Mouse (Mus musculus): ENCODE results near the gene Rab25. TPM values are rescaled to one million over a fixed set of nuclear protein-coding genes. Genes with fewer than 3 reads are reported as not detected.

The Rab25 gene
- total RNA-seq, 2 experiments from 2014 or later: not detected

DNA sequence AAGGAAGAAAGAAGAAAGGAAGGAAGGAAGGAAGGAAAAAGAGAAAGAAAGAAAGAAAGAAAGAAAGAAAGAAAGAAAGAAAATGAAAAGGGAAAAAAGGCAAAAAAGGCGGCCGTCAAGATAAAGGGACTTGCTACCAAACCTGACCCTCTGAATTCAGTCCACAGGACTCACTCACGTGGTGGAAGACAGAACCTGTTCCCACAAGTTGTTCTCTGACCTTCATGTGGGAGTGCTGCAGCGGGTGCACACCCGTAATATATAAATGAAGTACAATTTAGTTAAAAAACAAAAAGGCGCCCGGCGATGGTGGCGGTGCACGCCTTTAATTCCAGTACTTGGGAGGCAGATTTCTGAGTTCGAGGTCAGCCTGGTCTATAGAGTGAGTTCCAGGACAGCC lies 19.5 kb downstream of the Rab25 start:
- no peak for DNase-seq (ENCODE audit: extremely low spot score in 1 of 2, low spot score in 1 of 2)

DNA sequence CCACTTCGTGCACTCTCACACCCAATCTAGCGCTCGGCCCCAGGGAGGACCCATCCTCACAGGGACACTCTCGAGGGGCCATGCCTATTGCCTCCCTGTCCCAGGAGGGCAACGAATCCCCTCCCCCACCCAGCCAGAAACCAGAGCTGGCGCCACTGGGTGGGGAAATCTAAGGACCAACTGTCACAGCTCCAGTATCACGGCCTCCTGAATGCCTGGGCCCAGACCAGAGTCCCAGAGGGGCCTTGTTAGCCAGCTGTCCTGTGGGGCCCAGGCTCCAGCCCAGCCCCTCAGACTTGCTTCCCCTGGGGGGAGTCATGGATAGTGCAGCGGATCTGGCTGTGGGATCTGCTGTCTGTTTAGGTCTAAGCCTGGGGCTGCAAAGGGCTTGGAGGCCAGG lies 20.5 kb downstream of the Rab25 start:
- no peak for DNase-seq (ENCODE audit: extremely low spot score in 1 of 2, low spot score in 1 of 2)

DNA sequence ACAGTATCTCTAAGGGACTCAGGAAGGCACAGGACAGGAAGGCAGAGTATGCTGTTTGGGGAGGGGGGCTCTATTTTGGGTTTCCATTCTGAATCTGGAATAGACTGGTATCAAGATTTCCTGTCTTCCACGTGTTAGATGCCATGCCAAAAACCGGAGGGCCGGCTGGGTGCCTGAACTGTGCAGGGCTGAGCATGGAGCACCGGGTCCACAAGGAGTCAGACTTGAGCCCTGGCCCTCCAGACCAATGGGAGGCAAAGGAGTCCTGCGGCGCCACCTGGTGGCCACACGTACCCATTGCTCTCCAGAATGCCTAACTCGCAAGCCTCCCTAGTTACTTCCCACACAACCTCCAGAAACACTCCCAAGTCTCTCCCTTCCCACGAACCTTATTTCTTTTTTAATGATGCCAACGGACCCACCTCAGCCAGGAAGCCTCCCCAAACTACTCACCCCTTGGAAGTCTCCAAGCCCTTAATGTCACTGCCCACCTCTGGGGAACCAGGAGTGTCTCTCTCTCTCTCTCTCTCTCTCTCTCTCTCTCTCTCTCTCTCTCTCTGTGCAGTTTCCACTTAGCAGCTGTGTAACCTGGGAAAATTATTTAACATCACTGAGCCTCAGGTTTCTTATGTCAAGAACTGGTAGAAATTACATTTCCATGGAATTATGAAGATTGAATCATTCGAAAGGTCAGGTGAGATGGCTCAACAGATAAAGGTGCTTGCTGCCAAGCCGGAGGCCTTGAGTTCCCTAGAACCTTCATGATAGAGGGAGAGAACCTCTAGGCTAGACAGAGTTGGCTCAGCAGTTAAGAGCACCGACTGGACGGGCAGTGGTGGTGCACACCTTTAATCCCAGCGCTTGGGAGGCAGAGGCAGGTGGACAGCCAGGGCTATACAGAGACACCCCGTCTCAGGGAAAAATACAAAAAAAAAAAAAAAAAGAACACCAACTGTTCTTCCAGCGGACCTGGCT lies 21.7 kb downstream of the Rab25 start:
- DNase-seq (ENCODE audit: extremely low spot score in 1 of 2, low spot score in 1 of 2): peak; percentile 58 to 78

DNA sequence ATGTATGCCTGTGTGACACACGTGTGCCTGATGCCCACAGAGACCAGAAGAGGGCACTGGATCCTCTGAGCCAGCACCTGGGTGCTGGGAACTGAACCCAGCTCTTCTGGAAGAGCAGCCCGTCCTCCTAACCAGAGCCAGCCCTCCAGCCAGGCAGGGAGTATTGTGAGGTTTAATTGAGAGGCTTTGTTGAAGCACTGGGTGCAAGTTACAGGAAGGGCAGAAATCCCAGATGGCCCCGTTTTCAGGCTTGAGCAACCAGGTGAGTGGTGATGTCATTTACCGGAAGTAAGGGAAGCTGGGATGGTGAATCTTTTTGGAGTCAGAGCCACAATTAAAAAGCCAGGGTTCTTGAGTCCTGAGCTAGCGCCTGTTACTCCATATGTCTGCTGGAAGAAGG lies 23.1 kb downstream of the Rab25 start:
- no peak for DNase-seq (ENCODE audit: extremely low spot score in 1 of 2, low spot score in 1 of 2)

DNA sequence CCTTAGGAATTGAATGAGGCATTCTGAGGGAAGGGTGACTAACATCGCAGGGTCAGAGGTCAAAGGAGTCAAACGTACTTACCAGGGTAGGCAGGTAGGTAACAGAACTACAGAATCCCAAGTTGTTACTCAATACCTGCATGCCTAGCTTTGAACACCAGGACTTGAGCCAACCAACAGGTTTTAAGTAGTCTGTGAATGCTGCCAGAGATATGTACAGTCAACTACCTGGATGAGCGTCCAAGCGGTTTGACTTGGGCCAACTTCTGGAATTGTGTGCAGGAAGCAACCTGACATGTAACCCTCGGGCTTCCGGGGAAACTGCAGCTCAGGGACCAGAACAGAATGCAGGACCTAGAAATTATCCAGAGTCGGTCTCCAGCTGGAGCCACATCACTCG lies 25.1 kb downstream of the Rab25 start:
- DNase-seq (ENCODE audit: extremely low spot score in 1 of 2, low spot score in 1 of 2): no peak

DNA sequence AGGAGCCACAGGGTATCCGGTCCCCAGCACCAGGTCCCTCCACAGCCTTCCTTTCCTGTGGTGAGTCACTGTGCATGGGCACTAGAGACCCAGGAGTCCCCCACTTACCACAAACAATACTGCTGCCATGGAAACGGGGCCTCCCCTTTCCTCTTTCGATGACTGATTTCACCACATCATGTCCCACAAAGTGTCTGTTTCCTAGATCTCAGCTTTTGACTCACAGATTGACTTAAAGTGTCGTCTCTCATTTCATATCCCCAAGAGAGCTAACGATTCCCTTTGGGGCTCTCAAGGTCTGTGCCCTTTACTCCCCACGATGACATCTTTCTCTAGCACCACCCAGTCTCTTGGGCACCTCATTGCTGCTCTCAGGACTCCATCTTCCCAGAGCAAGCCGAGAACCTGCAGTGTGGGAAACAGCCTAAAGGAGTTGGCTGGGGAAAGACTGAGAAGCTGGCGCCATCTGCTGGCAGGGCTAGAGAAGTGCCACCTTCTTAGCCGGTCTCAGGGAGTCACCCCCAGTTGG lies 26.2 kb downstream of the Rab25 start:
- DNase-seq (ENCODE audit: extremely low spot score in 1 of 2, low spot score in 1 of 2): peak in 1 of 2 experiments; percentile 60

DNA sequence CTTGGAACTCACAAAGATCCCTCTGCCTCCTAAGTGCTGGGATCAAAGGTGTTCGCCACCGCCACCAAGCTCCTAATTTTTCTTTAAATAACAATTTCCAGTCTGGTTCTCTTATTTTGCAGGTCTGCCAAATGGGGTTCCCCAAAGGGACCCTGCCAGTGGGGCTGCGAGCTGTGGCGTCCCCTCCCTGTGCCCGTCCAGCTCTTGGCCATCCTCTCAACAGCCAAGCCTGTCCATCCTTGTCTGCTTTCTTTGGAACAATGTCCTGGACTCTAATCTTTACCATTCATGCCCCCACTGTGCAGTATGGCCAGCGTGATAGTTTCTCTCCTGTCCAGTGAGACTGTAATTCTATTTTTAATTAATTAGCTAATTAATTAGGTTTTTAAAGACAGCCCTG lies 26.9 kb downstream of the Rab25 start:
- no peak for DNase-seq (ENCODE audit: extremely low spot score in 1 of 2, low spot score in 1 of 2)

DNA sequence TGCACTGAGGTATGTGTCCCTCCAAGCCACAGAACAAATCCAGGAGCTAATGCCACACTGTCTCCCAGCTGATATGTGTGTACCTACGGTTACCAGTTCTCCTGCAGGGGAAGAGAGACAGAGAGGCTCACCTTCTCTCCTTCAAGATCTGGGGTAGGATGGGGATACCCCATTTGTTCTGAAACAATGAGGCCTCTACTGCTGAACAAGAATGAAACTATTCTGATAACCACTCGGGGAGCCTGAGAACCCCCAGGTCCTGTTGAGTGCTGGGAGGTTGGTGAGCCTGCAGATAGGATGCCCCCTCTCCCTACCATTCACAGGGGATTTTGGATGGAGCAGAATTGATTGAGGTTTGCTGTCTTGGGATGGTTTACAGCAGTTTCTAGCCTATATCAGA lies 28.0 kb downstream of the Rab25 start:
- no peak for DNase-seq (ENCODE audit: extremely low spot score in 1 of 2, low spot score in 1 of 2)

DNA sequence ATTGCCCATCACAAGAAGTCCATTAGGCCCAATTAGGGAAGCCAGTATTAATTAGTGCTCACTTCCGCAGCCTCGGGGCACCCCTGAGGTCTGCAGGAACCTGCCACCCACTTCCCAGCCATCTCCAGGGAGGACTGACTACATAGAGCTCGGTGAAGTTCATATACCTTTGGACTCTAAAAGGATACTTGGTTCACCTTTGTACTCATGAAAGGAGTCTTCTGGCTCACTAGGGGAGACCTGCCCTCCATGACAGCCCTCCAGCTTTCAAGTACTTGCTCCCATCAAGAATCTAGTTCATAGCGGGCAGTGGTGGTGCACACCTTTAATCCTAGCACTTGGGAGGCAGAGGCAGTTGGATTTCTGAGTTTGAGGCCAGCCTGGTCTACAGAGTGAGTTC lies 29.7 kb downstream of the Rab25 start:
- DNase-seq (ENCODE audit: extremely low spot score in 1 of 2, low spot score in 1 of 2): no peak

DNA sequence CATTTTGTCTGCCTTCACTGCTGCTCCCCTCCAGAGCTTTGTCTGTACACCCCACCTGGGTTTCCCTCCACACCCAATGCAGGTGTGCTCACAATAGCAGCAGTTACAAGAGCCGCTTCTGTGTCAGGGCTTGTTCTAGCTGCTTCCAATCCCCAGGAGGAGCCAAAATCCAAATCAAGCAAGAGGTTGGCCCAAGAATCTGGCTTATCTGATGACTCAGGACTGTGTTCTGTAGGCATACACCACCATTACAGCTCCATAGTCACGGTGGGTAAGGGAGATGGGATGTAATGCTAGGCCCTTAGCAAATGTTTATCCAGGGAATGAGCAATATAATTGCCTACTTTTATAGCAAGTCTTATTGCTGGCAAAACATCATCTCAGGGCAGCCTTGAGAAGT lies 31.7 kb downstream of the Rab25 start:
- DNase-seq (ENCODE audit: extremely low spot score in 1 of 2, low spot score in 1 of 2): no peak

DNA sequence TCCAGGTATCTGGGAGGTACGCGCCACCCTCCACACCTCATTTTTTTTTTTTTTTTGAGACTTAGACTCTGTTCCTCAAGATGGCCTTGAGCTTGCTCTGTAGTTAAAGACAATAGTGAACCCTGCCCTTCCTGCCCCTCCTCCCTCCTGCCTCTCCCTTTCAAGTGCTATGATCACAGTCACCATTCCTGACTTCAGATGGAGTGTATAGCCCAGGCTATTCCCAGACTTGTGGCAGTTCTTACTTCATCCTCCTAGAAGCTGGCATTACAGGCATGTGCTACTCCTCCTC lies 33.1 kb downstream of the Rab25 start:
- no peak for DNase-seq (ENCODE audit: extremely low spot score in 1 of 2, low spot score in 1 of 2)

DNA sequence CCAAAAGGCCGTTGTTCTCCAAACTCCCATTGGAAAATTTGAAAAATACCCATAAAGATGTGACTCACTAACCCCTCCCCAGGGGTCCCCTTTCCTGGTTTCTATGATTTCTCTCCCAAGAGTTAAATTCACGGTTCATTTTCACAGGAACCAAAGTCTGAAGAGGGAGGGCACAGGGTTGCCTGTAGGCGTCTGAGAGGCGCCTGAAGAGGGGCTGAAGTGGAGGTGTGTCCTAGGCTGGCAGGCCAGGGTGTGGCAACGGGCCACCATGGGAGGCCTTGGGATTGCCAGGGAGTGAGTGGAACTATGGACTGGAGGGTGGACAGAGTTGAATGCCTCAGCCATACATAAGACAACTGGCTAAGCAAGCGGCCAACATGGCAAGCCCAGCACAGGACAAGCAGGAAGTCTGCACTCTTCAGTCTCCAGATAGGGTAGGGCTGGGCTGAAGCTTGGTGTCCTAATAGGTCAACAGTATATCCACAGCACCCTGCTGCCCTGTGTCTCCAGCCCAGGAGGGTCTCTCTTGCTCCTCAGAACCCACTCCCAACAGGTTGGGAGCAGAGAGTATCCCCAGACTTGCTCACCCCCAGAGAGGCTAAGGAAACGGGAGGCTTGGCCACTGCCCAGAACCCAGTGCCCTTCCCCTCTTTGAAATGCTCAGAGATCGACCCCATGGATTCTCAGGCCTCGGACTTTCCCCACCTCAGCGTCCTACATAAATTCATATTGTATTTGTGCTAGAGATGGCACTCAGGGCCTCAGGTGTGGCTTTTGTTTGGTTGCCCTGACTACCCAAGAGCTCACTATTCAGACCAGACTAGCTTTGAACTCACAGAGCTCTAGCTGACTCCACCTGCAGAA lies 33.6 kb downstream of the Rab25 start:
- no peak for DNase-seq (ENCODE audit: extremely low spot score in 1 of 2, low spot score in 1 of 2)

DNA sequence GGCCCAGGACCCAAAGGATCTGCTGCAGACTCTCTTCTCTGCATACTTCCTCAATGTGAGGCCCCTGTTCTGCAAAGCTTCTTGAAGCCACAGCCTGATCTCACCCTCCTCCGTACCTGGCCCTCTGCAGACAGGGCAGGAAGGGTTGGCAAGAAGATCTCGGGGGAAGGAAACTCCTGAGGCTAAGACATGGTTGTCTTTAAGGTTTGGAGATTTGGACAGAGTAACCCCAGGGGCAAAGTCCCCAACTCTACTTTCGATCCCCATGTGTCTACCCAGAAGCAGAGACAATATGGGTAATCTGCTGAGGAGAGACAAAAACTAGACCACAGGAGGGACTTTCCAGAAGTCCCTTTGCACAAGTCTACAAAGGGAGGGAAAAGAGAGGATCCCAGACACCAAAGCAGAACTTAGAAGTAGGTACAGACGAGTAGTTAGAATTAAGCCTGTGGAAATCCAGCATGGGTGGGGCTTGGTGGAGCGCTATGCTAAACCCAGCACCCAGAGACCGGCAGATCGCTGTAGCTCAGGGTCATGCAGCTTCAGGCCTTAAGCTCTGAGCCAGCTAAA lies 34.5 kb downstream of the Rab25 start:
- no peak for DNase-seq (ENCODE audit: extremely low spot score in 1 of 2, low spot score in 1 of 2)

DNA sequence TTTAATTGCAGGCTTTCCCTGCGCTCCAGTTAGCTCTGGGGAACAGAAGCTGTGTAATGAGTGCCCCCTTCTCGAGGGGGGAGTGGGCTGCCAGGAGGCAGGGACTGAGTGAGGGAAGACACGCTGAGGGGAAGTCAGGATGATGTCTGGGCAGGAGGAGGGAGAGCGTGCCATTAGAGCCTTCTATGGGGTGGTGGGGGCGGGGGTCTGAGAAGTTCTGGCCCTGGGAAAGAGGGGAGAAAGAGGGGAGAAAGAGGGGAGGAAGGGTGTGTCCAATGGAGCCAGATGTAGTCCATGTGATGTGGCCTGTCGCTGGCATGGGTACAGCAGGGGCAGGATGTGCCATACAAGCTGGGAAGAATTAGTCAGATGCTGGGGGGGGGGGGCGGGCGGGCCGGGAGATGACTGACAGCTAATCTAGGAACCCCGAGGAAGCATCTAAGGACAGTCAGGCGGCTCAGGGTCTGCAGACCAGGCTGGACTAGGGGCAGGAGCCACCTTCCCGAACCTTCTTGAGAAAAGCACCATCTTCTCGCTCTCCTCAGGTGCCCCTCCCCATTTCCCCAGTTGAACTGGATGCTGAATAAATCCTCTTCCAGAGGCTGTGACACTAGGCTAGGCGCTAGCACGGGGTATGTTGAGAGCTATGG lies 35.1 kb downstream of the Rab25 start:
- no peak for DNase-seq (ENCODE audit: extremely low spot score in 1 of 2, low spot score in 1 of 2)

DNA sequence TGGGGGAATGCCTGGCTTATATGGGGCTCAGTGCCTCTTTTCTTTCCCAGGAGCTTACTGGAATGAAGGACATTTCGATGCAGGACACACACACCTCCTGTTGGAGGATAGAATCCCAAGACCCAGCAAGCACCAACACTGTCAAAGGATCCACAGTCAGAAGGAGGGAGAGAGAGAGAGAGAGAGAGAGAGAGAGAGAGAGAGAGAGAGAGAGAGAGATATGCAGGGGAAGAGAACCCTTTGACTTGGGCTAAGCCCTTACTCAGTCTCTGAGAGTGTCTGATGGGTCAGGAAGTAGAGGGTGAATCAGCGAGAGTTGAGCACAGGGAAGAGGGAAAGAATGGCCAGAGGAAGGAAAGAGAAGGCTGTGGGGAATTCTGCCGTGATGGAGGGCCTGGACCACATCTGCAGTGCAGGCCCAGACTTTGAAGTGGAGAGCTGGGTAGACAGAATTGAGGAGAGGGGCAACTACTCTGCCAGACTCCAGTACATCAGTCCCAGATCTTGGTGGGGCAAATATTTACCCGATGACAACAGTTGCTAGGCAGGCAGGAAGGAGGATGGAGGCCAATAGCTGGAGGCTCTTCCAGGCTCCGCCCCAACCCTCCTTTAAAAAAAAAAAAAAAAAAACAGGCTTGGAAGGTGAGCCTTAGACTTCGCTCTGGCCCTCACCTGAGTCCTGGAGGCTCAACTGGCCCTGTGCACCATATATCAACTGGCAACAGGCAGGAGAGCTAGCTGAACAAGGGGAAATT lies 35.8 kb downstream of the Rab25 start:
- no peak for DNase-seq (ENCODE audit: extremely low spot score in 1 of 2, low spot score in 1 of 2)

DNA sequence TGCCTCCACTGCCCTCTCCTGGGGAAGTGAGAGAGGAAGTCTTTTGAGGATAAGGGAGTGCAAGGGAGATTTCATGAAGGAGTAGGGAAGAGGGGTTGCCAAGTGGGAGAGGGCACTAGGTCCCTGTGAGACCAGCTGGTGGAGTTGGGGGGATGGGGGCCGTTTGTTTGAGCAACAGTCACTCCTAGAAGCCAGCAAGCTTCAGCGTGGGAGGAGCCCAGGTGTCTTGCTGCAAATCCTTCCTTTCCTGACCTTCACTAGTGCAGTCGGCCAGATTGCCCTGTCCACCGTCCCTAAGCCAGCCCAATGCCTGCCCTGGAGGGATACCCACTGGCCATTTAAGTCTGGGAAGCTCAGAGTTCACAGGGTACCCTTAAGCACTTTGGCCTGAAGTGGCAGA lies 36.5 kb downstream of the Rab25 start:
- DNase-seq (ENCODE audit: extremely low spot score in 1 of 2, low spot score in 1 of 2): no peak

DNA sequence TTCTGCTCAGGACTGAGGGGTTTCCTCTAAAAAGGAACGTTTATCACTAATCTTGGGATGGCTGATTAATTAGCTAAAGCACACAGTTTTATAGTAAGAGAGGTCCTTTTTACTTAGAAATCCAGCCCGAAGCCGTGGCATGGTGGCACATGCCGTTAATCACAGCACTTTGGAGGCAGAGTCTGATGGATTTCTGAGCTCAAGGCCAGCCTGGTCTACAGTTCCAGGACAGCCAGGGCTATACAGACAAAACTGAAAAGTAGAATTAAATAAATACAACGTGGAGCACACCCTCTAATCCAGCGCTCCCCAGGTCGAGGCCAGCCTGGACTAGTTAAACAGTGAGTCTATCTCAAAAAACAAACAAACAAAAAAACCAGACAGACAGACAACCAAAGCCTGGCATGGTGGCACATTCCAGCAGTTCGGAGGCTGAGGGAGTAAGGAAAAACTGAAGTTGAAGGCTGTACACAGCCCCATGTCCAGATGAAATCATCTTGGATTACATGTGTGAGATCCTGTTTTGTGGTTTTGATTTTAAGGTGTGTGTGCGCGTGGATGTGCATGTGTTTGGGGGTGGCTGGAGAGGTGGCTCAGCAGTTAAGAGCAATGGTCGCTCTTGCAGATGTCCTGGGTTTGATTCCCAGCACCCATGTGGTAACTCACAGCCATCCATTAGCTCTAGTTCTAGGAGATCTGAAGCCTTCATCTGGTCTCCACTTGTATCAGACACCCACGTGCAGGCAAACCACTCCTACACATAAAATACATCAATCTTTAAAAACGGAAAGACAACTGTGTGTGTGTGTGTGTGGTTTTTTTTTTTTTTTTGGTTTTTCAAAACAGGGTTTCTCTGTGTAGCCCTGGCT lies 37.4 kb downstream of the Rab25 start:
- DNase-seq (ENCODE audit: extremely low spot score in 1 of 2, low spot score in 1 of 2): no peak

DNA sequence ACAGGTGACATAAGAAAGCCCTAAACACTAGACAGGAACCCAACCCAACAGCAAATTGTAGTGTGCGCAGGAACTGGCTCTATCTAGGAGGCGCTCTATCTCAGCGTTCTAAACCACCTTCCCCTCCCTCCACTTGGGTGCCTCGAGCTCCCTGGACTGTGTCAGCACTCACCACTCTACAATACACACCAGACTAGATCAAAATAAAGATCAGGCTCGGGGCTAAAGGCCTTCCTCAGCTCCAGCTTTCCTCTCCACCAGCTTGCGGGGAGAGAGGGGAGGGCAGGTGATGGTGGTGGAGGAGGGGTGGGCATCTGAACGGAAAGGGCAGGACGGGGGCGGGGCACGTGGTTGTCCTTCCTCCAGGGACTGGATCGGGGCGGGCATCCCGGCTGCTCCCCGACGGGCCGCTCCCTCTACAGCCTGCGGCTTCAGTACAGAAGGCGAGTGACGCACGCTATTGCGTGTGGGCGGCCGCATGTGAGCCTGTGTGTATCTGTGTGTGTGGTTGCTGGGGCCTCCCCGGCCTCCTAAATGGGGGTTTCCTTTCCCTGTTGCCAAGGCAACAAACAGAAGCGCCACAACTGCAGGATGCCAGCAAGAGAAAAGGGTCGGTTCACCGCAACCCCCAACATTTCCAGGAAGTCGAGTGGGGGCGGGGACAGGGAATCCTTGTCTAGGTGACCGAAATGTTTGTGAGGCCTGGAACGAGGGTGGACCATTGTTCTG lies 38.2 kb downstream of the Rab25 start, which contains the start of gene Lmna:
Gene Lmna, minus strand, starts transcription at position 265 of the 729 bp plus-strand sequence.
- peak; percentile 70 to 76 for DNase-seq (ENCODE audit: extremely low spot score in 1 of 2, low spot score in 1 of 2)

All from layer of hippocampus, postnatal 25 days (tissue).